Mouse (Mus musculus) heart, postnatal 0 days (tissue): ENCODE data around the gene Men1. TPM values are rescaled to one million over a fixed set of nuclear protein-coding genes. Genes with fewer than 3 reads are reported as not detected.
"Not testable (repeated sequence)": the region's sequence is repeated elsewhere in the genome, so short reads cannot be mapped to it uniquely, and the experiment has no call there.

ENCODE experiments used
- ATAC-seq: fragments of 200-750 bp; cut with Nextera tagmentation; 2 replicates; pipeline ENCODE4 v1.8.0; 2017; ENCODE audit warnings: low read depth, moderate number of reproducible peaks, moderate library complexity; ENCODE audit not compliant: insufficient read depth
- DNase-seq: peaks from one replicate; pipeline ENCODE4 v3.0.0-alpha.2; 2016; ENCODE audit warnings: low spot score
- H3K27ac ChIP-seq: fragments of 300-500 bp; sonication (generic); 2 replicates; pipeline ENCODE4 v1.5.1; 2014; ENCODE audit warnings: low read depth, mild to moderate bottlenecking
- H3K27me3 ChIP-seq: fragments of 300-500 bp; sonication (generic); 2 replicates; pipeline ENCODE4 v1.6.1; 2014; ENCODE audit warnings: low read length, mixed read lengths; ENCODE audit not compliant: control insufficient read depth, insufficient read depth
- H3K36me3 ChIP-seq: fragments of 300-500 bp; sonication (generic); replicated peaks from 2 replicates; pipeline ENCODE4 v1.6.1; 2014; ENCODE audit warnings: low read length, mixed read lengths; ENCODE audit not compliant: control insufficient read depth, insufficient read depth
- H3K4me1 ChIP-seq: fragments of 300-500 bp; sonication (generic); 2 replicates; pipeline ENCODE4 v1.6.1; 2014; ENCODE audit warnings: antibody characterized with exemption; ENCODE audit not compliant: control insufficient read depth, insufficient read depth
- H3K4me2 ChIP-seq: fragments of 300-500 bp; sonication (generic); 2 replicates; pipeline ENCODE4 v1.6.1; 2014; ENCODE audit warnings: low read depth, mild to moderate bottlenecking, low read length, moderate library complexity
- H3K4me3 ChIP-seq: fragments of 300-500 bp; sonication (generic); 2 replicates; pipeline ENCODE4 v1.5.1; 2014; ENCODE audit warnings: low read depth, low read length
- H3K9ac ChIP-seq: fragments of 300-500 bp; sonication (generic); replicated peaks from 2 replicates; pipeline ENCODE4 v1.6.1; 2014; ENCODE audit warnings: low read depth, low read length, mixed read lengths
- H3K9me3 ChIP-seq: fragments of 300-500 bp; sonication (generic); replicated peaks from 2 replicates; pipeline ENCODE4 v1.6.1; 2016; ENCODE audit warnings: low read length; ENCODE audit not compliant: control insufficient read depth
- CTCF ChIP-seq: IDR thresholded peaks from 2 replicates; pipeline ENCODE4 v1.5.1; 2016; ENCODE audit warnings: antibody characterized with exemption, control low read depth, low read depth
- EP300 ChIP-seq: IDR thresholded peaks from 2 replicates; pipeline ENCODE4 v1.6.1; 2016; ENCODE audit warnings: antibody characterized with exemption, low read depth
- WGBS: fragments of 180-500 bp; shearing (Covaris S2); extraction: QIAGEN DNeasy Blood & Tissue Kit; methylation state at CpG from one replicate; pipeline ENCODE4 v1.1.7; 2014; 5-methylcytosine and 5-hydroxymethylcytosine counted together
- polyA plus RNA-seq: library from polyadenylated mRNA; unstranded; fragments of >200 nt; fragmentation: Nextera tagmentation; extraction: Ambion mirVana; gene quantifications from 2 replicates; pipeline ENCODE4 v1.2.1, GENCODE M21; 2015
- total RNA-seq: library from RNA; depleted of rRNA; stranded (reverse); fragments of >200 nt; gene quantifications from 2 replicates; pipeline ENCODE4 v1.2.3, GENCODE M21; 2014; ENCODE audit warnings: low replicate concordance

Men1 gene
- total and polyA plus RNA-seq, 2 experiments from 2014 or later, result 20.3 to 46.5 TPM

- peak; percentile 45 for DNase-seq
- TF ChIP-seq EP300 (no peak), CTCF (no peak)
- Histone ChIP-seq H3K4me1 (peaks cover 53% of the 10 kb centered on the region), H3K27ac (peak overlapping the region; percentile 82), H3K9me3 (no peaks in the 10 kb centered on the region), H3K4me3 (no peak overlapping the region), H3K27me3 (no peaks in the 10 kb centered on the region), H3K36me3 (peaks cover 20% of the 10 kb centered on the region), H3K4me2 (no peak overlapping the region), H3K9ac (no peak overlapping the region)
- no peak for ATAC-seq
- WGBS, result 71% methylated on average over 13 of the region's 13 CpGs
Measured at GRCm38 (mm10) chr19:6288236-6288894, 46.4 kb upstream of the Men1 start.

DNA sequence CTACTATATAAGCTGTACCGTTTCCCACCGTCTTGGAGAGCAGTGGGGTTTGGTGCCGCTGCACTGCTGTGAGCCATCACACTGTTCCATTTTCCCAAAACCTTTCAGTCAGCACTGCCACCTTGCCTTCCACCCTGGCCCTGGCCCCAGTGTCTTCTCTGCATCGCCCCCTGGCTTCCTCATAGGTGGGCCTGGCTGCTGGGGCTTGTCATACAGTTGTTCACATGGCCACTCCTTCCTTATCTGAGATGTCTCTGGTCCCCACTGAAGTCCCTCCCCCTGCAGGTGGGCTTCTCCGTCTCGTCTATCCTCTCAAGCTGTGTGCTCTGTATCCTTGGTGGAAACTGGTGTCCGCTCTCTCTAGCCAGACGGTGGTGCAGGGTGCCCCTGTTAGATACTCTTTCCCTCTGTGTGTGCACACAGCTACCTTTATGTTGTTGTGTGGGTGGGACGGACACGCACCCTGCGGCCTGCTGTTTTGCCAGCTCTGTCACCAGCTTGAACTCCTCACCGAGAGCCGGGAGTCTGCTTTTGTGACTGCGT lies 45.0 kb upstream of the Men1 start:
- ATAC-seq (no peak), DNase-seq (no peak)
- H3K27me3 ChIP-seq, result no peaks in the 10 kb centered on the region
- H3K4me2 ChIP-seq, result no peak overlapping the region
- peaks cover 44% of the 10 kb centered on the region for H3K4me1 ChIP-seq
- H3K4me3 ChIP-seq, result no peak overlapping the region
- 92% methylated on average over 14 of the region's 14 CpGs for whole genome bisulfite sequencing
- H3K27ac ChIP-seq, result no peak overlapping the region; the same call in 1 of the 2 replicates
- H3K9ac ChIP-seq, result no peak overlapping the region
- TF ChIP-seq CTCF, result no peak
- no peak for TF ChIP-seq EP300
- H3K36me3 ChIP-seq, result peaks cover 27% of the 10 kb centered on the region
- no peaks in the 10 kb centered on the region for H3K9me3 ChIP-seq

DNA sequence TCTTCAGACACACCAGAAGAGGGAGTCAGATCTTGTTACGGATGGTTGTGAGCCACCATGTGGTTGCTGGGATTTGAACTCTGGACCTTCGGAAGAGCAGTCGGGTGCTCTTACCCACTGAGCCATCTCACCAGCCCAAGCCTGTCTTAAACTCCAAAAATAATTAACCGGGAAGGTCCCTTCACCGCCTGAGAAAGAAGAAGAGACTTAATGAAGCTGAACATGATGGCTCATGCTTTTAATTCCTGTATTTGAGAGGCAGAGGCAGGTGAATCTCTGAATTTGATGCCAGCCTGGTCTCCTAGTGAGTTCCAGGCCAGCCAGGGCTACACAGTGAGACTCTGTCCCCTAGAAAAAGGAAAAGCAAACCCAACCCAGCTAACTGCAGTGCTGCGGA lies 44.1 kb upstream of the Men1 start:
- peaks cover 34% of the 10 kb centered on the region for H3K4me1 ChIP-seq
- not testable (repeated sequence) for H3K9ac ChIP-seq, H3K9me3 ChIP-seq, H3K4me2 ChIP-seq, DNase-seq, H3K4me3 ChIP-seq, ATAC-seq, H3K27me3 ChIP-seq
- WGBS, result 93% methylated on average over 5 of the region's 6 CpGs
- 0 out of 2 replicates have a peak overlapping the region, but pooled peaks have one; percentile 49 for H3K27ac ChIP-seq
- H3K36me3 ChIP-seq, result peaks cover 36% of the 10 kb centered on the region

DNA sequence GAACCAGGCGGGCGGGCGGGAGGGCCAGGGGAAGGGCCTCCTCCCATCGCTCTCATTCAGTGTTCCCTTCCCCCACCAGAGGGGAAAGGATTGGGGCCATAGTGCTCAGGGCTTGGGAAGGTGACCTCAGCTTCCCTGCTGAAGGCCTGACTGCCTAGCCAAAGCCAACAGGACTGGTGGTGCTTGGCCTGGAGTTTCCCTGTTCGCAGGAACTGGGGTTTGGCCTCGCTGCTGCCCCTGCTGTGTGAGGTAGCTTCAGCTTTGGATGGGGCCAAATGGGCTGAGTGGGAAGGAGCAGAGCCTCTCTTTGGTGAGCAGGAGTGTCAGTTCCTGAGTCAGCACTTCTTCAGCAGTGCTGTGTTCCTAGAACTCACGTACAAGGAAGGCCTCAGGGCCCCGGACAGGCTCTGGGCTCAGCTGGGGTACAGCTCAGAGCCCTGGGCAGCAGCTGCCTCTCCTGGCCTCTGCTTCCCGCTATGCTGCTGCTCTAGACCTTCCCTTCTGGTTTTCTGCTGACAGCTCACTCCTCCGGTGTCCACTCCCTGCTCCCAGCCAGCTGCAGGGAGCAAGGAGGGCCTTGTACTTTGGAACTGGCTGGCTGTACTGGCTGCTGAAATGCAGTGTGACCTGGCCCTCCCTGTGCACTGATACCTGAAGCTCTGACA lies 43.5 kb upstream of the Men1 start:
- Histone ChIP-seq H3K9me3 (no peaks in the 10 kb centered on the region), H3K27me3 (no peaks in the 10 kb centered on the region), H3K36me3 (peaks cover 42% of the 10 kb centered on the region), H3K4me2 (no peak overlapping the region), H3K4me3 (no peak overlapping the region), H3K4me1 (peaks cover 29% of the 10 kb centered on the region), H3K9ac (no peak overlapping the region), H3K27ac (peak overlapping the region; percentile 73)
- 65% methylated on average over 10 of the region's 10 CpGs for WGBS
- TF ChIP-seq EP300 (no peak), CTCF (no peak)
- DNase-seq, result peak; percentile 58
- ATAC-seq, result peak; percentile 57; the same call in 1 of the 2 replicates

DNA sequence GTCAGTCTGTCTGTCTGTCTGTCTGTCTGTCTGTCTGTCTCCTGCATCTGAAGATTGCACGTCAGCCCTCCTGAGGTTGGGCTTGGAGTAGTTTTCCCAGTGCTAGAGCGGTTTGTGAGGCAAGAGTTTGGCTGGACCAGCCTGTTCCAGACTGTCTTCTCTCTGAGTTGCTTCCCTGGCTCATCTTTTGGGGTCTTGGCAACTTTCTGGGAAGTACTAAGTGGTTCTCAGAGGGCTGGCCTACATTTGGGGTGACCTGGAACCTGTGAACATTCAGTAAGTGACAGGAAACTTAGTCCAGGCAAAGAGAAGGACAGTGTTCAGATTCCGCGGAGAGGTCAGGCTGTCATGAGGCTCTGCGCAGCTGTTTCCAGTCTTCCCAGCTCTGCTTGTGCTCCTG lies 42.5 kb upstream of the Men1 start:
- Histone ChIP-seq H3K36me3 (peaks cover 52% of the 10 kb centered on the region), H3K4me1 (peaks cover 19% of the 10 kb centered on the region), H3K4me2 (no peak overlapping the region), H3K9me3 (no peaks in the 10 kb centered on the region), H3K27ac (peak overlapping the region; percentile 30; the same call in 1 of the 2 replicates), H3K4me3 (no peak overlapping the region), H3K27me3 (no peaks in the 10 kb centered on the region), H3K9ac (no peak overlapping the region)
- no peak for ATAC-seq
- no peak for DNase-seq
- WGBS, result 72% methylated on average over 5 of the region's 5 CpGs
- TF ChIP-seq CTCF, result no peak
- no peak for TF ChIP-seq EP300
